Mouse (Mus musculus) right cerebral cortex, postnatal 25 days (tissue): ENCODE measurements around the gene Gbp9.
"Not testable (repeated sequence)": the region's sequence is repeated elsewhere in the genome, so short reads cannot be mapped to it uniquely, and the experiment has no call there.

ENCODE experiments used
- DNase-seq: peaks from one replicate; pipeline ENCODE4 v3.0.0; 2022

Gbp9 gene

GRCm38 (mm10) chr5:105053471-105054169 lies 85.7 kb downstream of the Gbp9 start:
- not testable (repeated sequence) for DNase-seq

DNA sequence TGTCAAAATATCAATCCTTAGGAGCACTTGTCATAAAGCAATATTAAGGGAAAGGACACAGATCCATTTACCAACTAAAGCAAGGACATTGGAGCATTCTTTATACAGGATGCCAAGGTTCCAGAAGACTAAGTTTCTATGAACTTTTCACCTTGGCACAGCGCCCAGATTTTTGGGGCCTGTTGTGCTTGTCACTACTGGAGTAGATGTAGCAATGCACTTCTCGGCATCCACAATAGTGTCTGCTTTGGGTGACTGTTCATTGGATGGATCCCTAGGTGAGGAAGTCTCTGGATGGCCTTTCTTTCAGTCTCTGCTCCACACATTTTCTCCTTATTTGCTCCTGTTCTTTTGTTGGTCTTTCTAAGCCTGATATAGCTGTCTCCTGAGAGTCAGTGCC lies 107.0 kb downstream of the Gbp9 start:
- no peak for DNase-seq
